Mouse (Mus musculus) 3134 (cell line): ENCODE results near the gene Tmem217.

Experiments
- DNase-seq: peaks from one replicate; pipeline ENCODE4 v3.0.0-alpha.2; 2011; ENCODE audit warnings: low spot score; ENCODE audit not compliant: insufficient read length; ENCODE audit errors: extremely low read depth

The Tmem217 gene

GRCm38 (mm10) chr17:29489971-29490712 lies 62.0 kb downstream of the Tmem217 start:
- DNase-seq, result peak; percentile 98

- no peak for DNase-seq
Measured at GRCm38 (mm10) chr17:29488978-29489970, 62.9 kb downstream of the Tmem217 start.

- DNase-seq, result no peak
Measured at GRCm38 (mm10) chr17:29488257-29488977, 63.8 kb downstream of the Tmem217 start.

DNA sequence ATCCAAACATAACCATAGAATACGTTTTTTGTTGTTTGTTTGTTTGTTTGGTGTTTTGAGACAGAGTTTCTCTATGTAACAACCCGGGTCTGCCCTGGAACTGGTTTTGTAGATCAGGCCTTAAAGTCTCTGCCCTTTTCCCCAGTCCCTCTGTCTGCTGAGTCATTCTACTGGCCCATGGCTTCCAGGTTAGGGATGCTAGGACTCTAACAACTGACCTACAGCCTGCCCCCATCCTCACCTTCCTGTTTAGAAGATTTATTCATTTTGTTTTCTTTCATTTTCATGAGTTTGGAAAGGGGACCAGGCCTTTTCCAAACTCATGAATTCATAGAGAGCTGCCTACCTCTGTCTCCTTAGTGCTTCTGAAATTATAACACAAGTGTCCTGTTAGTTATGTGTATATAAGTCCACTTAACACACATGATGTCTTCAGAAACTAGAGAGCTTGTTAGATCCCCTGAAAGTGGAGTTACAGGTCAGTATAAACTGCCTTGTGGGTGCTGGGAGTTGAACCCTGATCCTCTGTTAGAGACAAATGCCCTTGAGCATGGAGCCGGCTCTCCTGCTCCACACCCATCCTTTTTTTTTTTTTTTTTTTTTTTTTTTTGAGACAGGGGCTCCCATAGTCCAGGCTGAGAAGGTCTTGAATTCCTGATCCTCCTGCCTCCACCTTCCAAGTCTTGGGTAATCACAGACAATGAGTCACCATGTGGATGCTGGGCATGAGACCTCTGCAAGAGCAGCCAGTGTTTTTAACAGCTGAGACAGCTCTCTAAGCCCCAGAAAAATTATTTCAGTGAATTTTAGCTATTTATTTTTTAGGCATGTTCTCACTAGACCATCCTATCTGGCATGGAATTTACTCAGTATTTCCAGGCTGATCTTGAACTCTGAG lies 66.6 kb downstream of the Tmem217 start:
- peak; percentile 69 for DNase-seq

DNA sequence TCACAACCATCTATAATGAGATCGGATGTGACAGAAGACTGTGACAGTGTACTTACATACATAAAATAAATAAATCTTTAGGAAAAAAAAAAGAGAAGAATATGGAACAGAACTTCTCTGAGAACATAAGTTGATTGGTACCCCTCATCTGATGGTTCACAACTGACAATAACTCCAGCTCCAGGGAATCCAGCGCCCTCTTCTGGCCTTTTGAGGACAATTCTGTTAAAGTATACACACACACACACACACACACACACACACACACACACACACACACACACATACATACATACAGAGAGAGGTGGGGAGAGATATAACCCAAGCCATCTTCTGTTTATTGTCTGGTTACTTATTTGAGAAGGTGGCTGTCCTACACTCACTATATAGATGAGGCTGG lies 67.8 kb downstream of the Tmem217 start:
- no peak for DNase-seq

DNA sequence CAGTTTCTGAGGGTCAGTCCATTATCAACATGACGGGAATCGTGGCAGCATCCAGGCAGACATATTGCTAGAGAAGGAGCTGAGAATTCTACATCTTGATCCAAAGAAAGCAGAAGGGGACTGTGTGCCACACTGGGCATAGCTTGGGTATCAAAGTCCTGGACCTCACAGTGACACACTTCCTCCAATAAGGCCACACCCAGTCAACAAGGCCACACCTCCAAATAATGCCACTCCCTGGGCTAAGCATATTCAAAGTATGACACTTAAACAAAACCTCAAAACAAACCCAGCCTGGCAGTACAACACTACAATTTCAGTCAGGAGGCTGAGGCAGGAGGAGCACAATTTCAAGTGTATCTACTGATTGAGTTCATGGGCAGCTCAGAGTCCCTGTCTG lies 68.9 kb downstream of the Tmem217 start:
- DNase-seq, result no peak

DNA sequence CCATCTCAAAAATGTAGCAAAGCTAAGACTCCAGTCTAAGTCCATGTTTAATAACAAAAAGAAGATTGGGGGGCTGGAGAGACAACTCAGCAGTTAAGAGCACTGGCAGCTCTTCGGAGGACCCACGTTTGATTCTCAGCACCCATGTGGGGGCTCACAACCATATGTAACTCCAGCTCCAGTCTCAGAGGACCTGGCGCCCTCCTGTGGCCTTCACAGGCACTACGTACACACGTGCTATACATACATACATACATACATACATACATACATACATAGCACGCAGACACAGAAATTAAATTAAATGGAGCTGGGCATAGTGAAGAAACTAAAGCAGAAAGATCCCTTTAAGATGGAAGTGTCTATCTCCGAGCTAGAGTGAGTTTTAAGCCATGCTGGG lies 69.6 kb downstream of the Tmem217 start:
- DNase-seq, result no peak

- no peak for DNase-seq
Measured at GRCm38 (mm10) chr17:29480256-29480655, 71.9 kb downstream of the Tmem217 start.

DNA sequence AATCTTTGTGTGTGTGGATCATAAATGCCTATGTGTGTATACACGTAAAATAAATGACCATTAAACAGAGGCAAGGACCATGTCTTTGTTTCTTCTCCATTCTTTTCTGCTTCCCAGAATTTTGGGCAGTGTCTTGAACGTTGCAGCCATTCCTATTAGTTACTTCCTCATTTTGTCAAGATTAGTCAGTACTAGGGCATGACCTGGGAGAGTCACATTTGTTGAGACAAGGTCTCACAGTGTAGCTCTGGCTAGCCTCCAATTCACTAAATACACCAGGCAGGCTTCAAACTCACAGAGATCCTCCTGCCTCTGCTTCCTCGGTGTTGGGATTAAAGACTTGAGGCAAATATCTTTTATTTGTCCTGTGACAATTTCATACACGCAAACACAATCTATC lies 73.9 kb downstream of the Tmem217 start:
- DNase-seq, result no peak

DNA sequence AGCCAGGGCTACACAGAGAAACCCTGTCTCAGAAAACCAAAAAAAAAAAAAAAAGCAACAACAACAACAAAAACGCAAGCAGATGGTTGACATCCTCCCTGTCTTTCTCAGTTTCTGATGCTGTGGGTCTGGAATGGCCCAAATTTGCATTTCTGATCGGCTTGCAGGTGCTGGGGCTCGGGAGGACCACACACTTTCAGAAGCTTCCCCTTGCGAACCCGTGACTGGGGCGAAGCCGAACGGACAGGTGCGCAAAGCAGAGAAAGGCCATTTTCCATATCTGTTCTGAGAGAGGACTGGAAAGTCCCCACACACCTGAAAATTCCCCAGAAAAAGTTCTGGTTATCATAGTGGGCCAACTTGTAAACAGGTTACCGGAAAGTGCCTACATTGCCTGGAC lies 74.8 kb downstream of the Tmem217 start:
- no peak for DNase-seq

DNA sequence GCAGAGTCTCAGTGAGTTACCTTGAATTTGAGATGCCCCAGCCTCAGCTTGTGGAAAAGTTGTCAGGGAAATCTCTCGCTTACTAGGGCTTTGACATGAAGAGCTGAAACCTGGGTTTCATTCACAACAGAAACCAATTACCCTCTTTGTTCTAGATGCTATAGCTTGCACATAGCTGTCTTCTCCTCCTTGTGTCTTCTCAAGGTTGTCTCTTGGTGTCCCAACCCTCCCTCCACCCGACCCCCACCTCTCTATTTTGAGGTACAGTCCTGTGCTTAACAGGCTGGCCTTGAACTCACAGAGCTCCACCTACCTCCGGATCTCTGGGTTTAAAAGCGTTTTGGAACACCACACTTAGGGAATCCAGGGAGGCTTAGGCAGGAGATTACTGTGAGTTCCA lies 75.7 kb downstream of the Tmem217 start:
- DNase-seq, result no peak
